Comparison of ENCODE assay signal across 1 mouse cellular context in genomic region chr3:88683814-88684213, GRCm38 (mm10).
TF ChIP-seq lines count a peak whose summit lies in the region.

No protein-coding gene starts in this region.

TF ChIP-seq in MEL, 35 proteins besides CTCF, POLR2A, EP300 and RAD21:
- peak; percentile 4; the same call in 1 of the 2 replicates for TF ChIP-seq TBP (IDR thresholded peaks at IDR 0.05; ENCODE audit: low read depth, low read length)
- TF ChIP-seq SMC3 (IDR thresholded peaks at IDR 0.05; ENCODE audit: low read depth, low read length), result no peak
- TF ChIP-seq TAL1 (IDR thresholded peaks at IDR 0.05; ENCODE audit: low read length), result no peak
TF ChIP-seq in MEL: peak in this region for 1.
